Mouse (Mus musculus) skeletal muscle tissue, adult 2 months (tissue): ENCODE results near the gene Plcl1.
"Not testable (repeated sequence)": the region's sequence is repeated elsewhere in the genome, so short reads cannot be mapped to it uniquely, and the experiment has no call there.

Source experiments
- DNase-seq: peaks from one replicate; pipeline ENCODE4 v3.0.0-alpha.2; 2012; ENCODE audit warnings: low read depth, low spot score

The Plcl1 gene

GRCm38 (mm10) chr1:55438617-55439016, 32.9 kb downstream of the Plcl1 start:
- DNase-seq = no peak

GRCm38 (mm10) chr1:55445043-55445688, 39.4 kb downstream of the Plcl1 start:
- DNase-seq = no peak

- no peak for DNase-seq
Measured at GRCm38 (mm10) chr1:55445689-55446044, 39.9 kb downstream of the Plcl1 start.

GRCm38 (mm10) chr1:55446273-55446672, 40.6 kb downstream of the Plcl1 start:
- DNase-seq = no peak

- DNase-seq = no peak
Measured at GRCm38 (mm10) chr1:55446876-55447275, 41.2 kb downstream of the Plcl1 start.

- no peak for DNase-seq
Measured at GRCm38 (mm10) chr1:55447661-55448060, 41.9 kb downstream of the Plcl1 start.

- no peak for DNase-seq
Measured at GRCm38 (mm10) chr1:55448104-55448503, 42.4 kb downstream of the Plcl1 start.

- DNase-seq = no peak
Measured at GRCm38 (mm10) chr1:55449779-55450178, 44.1 kb downstream of the Plcl1 start.

- DNase-seq = no peak
Measured at GRCm38 (mm10) chr1:55454119-55454518, 48.4 kb downstream of the Plcl1 start.

GRCm38 (mm10) chr1:55462301-55462700, 56.6 kb downstream of the Plcl1 start:
- no peak for DNase-seq

- DNase-seq = no peak
Measured at GRCm38 (mm10) chr1:55473756-55474155, 68.0 kb downstream of the Plcl1 start.

- DNase-seq = no peak
Measured at GRCm38 (mm10) chr1:55474976-55475375, 69.3 kb downstream of the Plcl1 start.

- DNase-seq = not testable (repeated sequence)
Measured at GRCm38 (mm10) chr1:55487371-55487770, 81.7 kb downstream of the Plcl1 start.

GRCm38 (mm10) chr1:55488261-55488660, 82.5 kb downstream of the Plcl1 start:
- no peak for DNase-seq

GRCm38 (mm10) chr1:55489355-55489754, 83.6 kb downstream of the Plcl1 start:
- no peak for DNase-seq

- no peak for DNase-seq
Measured at GRCm38 (mm10) chr1:55499872-55500271, 94.2 kb downstream of the Plcl1 start.

GRCm38 (mm10) chr1:55500981-55501682, 95.4 kb downstream of the Plcl1 start:
- no peak for DNase-seq

- DNase-seq = no peak
Measured at GRCm38 (mm10) chr1:55505811-55506210, 100.1 kb downstream of the Plcl1 start.

GRCm38 (mm10) chr1:55507061-55507460, 101.3 kb downstream of the Plcl1 start:
- no peak for DNase-seq

- DNase-seq = no peak
Measured at GRCm38 (mm10) chr1:55509587-55509986, 103.9 kb downstream of the Plcl1 start.

- no peak for DNase-seq
Measured at GRCm38 (mm10) chr1:55512165-55512564, 106.4 kb downstream of the Plcl1 start.

GRCm38 (mm10) chr1:55512799-55513198, 107.1 kb downstream of the Plcl1 start:
- not testable (repeated sequence) for DNase-seq

- DNase-seq = no peak
Measured at GRCm38 (mm10) chr1:55517182-55517581, 111.5 kb downstream of the Plcl1 start.
